Mouse (Mus musculus): ENCODE results near the gene Usp33.

- TF ChIP-seq CTCF (conservative IDR thresholded peaks at IDR 0.05; ENCODE audit: low read length) = no peak
- TF ChIP-seq NANOG (IDR thresholded peaks at IDR 0.05; ENCODE audit: borderline replicate concordance, low read length) = no peak
- no peak for TF ChIP-seq POU5F1 (IDR thresholded peaks at IDR 0.05; ENCODE audit: borderline replicate concordance, low read length)
Observed at GRCm38 (mm10) chr3:152355361-152355760, 9.1 kb downstream of the Usp33 start.
